Mouse (Mus musculus) gastrocnemius, postnatal 25 days (tissue): ENCODE results near the gene 3110082I17Rik. TPM values are rescaled to one million over a fixed set of nuclear protein-coding genes. Genes with fewer than 3 reads are reported as not detected.
"Not testable (repeated sequence)": the region's sequence is repeated elsewhere in the genome, so short reads cannot be mapped to it uniquely, and the experiment has no call there.

ENCODE experiments used
- DNase-seq: peaks from one replicate; pipeline ENCODE4 v3.0.0; 2022
- total RNA-seq, 2 experiments: library from RNA; stranded (reverse); gene quantifications; 1 replicate in 1 of 2; 2 replicates in 1 of 2; pipeline ENCODE4 v1.2.3; 2021

Gene 3110082I17Rik
- total RNA-seq, 2 experiments from 2014 or later: 7.8 to 8.0 TPM

- no peak for DNase-seq
These were observed 108.7 kb downstream of the 3110082I17Rik start for GRCm38 (mm10) chr5:139351628-139352027.

- DNase-seq: no peak
These were observed 109.2 kb downstream of the 3110082I17Rik start, which contains the start of gene Cox19 for GRCm38 (mm10) chr5:139351134-139351533. TSS of gene Cox19 (minus strand) at chr5:139351418.

GRCm38 (mm10) chr5:139349713-139350112 lies 110.6 kb downstream of the 3110082I17Rik start:
- DNase-seq: no peak

DNA sequence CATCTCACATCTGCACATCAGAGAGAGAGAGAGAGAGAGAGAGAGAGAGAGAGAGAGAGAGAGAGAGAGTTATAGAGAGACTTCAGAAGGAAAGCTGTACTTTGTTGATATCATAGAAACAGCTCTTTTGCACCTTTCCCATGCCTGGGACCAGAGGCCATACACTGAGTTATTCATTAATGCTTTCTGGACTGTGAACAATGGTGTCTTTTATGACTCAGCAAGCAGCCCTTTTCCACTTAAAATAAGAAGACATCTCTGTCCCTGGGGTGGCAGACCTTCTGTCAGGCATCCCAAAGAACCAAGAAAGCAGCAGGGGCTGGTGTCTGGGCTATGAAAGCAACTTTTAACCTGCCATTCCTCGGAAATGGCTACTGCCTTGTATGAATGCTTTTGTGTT lies 113.1 kb downstream of the 3110082I17Rik start:
- no peak for DNase-seq

DNA sequence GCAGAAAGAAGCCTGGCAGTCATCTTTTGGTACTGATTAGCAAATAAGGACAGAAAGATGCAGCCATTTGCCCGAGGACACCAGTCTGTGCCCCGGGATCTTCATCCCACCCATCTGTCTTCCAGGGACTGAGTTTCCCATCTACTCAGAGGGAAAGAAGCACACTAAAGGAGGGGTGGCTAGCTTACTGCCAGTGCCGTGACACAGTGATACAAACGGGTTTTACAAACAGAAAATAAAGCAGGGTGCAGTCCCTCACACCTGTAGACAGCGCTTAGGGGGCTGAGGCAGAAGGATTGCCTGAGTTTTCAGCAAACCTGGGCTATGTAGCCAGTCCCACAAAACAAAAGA lies 115.0 kb downstream of the 3110082I17Rik start:
- no peak for DNase-seq

DNA sequence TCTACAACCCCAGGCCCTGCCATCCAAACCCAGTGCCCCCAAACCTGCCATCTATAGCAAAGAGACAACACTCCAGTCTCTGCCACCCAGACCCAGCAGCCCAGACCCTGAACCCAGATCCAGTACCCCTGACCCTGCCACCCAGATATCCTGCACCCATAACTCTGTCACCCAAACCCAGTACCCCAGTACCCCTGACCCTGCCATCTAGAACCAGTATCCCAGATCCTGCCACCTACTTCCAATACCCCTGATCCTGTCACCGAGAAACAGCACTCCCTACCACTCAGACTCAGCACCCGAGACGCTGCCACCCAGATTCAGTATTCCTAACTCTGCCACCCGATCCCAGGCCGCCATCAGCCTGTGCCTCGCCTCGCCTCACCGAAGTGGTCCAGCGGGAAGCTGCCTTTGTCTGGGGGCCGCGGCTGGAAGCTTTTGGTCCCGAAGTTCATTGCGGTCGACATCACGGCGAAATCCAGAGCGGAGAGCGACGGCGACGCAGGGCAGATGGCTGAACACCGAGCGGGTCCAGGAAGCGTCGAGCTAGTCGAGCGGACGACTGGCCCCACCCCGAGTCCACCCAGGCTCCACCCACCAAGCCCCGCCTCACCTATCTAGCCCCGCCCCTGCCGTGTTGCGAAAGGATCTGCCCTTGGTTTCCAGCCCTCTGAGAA lies 115.5 kb downstream of the 3110082I17Rik start:
- peak; percentile 93 for DNase-seq

DNA sequence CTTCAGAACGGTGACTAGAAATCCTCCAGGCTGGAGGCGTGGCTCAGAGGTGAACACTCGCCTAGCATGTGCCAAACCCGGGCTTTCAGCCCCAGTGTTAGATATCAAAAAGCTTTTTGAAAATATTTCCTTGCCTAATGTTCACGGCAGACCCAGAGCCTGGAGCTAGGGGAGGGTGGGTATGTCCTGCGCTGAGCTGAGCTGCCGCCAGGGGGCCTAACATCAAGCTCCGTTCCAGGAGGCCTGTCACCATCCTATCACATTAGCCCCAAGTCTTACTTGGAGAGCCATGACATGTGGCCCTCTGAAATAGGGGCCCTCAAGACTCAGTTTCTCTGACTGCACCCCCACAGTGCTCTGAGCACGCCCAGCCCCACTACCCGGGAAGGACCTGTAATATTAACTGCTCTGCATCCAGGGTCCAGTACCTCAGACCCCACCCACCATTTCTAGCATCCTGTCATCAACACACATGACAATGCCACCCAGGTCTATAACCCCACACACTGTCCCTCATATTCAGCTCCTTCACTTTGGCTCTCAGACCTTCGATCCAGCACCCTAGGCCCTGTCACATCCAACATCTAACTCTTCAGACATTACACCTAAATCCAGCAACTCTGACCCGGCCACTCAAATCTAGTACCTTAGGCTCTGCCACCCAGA lies 116.2 kb downstream of the 3110082I17Rik start:
- peak; percentile 64 for DNase-seq

DNA sequence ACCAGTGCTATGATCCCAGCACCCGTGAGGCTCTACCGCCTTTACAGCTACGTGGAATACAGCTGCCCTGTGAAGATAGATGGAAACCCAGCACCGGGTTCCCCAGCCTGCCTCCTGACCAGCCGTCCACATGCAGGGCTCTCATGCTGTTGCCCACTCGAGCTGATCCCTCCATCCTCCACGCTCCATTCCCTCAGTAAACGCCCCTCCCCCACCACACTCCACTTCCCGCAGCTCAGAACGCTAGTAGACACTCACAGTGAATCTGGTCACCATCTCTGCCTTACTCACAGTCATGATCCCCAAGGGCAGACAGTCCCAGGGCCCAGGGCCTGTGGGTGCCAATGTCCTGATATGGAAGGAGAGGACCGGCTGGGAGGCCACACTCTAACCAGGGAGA lies 121.4 kb downstream of the 3110082I17Rik start:
- no peak for DNase-seq

- no peak for DNase-seq
These were observed 121.9 kb downstream of the 3110082I17Rik start for GRCm38 (mm10) chr5:139338403-139338802.

- no peak for DNase-seq
These were observed 122.4 kb downstream of the 3110082I17Rik start for GRCm38 (mm10) chr5:139337826-139338370.

DNA sequence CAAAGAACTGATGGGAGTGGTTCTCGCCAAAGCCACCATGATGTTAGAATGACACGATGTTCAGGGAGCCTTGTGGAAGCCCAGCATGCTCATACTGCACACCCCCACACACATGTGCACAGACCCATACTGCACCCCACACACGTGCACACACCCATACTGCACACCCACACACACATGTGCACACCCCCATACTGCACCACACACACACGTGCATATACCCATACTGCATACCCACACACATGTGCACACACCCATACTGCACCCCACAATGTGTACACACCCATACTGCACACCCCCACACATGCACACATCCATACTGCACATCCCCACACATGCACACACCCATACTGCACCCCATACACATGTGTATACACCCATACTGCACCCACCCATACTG lies 124.7 kb downstream of the 3110082I17Rik start:
- no peak for DNase-seq

- not testable (repeated sequence) for DNase-seq
These were observed 125.9 kb downstream of the 3110082I17Rik start for GRCm38 (mm10) chr5:139334394-139334793.

DNA sequence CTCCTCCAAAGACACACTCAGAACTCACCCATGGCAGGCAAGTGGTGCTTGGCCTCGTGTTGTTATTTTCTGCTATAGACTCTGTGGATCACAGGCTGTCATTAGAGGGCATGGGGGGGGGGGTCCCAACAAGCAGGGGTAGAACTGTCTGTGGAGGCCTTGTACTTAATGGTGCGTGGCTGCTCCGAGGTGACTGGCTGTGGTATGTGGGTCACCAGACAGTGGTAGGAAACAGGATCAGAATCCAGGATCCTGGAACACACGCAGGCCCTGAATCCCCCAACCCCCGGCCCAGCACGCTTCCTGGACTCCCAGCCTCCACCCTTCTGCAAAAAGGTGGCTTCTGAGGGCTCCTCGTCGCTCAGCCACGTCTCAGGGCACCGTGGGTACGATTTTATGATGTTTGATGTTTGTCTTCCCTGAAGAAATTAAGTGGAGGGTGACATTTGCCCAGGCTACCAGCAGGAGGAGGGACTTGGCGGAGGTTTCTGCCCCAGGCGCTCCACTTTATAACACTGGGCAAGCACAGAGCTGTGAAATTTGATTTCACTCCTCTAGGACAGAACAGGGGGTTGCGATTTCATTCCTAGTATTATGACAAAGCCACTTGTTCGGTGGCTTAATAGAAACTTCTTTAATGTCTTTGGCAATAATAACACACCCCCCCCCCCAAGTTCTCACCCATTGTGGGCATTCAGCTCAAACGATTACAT lies 126.9 kb downstream of the 3110082I17Rik start:
- DNase-seq: no peak

DNA sequence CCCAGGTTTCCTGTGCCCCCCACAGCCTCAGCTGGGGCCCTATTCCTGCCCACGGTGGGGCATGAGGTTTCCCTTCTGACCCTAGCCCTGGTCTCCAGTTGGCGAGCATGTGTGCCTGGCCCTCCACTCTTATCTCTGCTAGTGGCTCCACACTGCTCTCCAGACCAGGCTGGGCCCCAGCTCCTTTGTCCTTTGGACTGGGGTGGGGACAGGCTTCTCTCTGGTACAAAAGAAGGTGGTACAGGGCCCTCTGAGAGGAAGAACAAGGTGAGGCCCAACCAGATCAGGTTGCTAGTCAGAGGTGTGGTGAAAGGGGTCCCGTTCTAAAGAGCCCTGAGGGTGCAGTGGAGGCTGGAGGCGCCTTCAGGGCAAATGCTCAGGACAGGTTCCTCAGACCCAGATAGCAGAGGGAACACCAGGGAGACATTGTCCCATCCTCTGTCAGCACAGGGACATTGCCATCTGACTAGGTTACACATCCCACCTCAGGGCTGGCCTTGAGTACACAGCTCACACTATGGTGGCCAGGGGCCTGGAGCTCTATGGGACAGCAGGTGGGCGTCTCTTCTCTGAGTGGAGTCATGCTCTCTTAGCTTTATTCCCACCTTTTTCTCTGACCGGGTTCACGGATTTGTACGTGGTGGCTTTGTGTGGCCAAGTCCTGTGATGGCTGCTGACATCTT lies 127.6 kb downstream of the 3110082I17Rik start:
- no peak for DNase-seq

DNA sequence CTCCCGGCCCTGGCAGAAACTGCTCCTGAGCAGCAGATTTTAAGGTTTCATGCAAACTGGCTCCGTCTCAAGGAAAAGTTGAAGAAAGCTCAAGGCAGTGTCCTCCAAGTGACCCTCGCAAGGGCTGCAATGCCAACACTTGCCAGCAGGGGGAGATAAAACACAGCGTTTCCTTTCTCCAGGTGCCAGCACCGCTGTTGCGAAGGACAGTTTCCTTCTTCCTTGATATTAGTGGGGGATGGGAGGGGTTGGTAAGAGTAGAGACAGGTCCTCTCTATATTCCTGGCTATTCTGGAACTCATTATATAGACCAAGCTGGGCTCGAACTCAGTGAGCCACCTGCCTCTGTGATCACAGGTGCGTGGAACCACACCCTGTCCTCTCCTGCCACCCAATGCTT lies 128.6 kb downstream of the 3110082I17Rik start:
- peak; percentile 62 for DNase-seq

GRCm38 (mm10) chr5:139330766-139331165 lies 129.6 kb downstream of the 3110082I17Rik start:
- DNase-seq: no peak

DNA sequence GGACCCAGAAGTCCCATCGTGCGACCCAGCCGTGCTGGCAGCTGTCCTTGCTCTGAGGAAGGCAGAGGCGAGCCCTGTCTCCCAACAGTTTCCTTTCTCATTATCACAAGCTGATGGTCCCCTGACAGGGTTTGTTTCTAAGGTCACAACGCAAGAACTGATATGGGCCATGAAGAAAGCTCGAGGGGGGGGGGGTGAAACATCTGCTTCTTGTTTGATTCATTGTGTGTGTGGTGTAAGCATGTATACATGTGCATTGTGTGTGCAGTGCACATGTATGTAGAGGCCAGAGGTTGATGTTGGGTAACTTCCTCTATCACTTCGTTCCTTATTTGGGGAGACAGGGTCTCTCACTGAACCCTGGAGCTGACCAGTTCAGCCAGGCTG lies 132.7 kb downstream of the 3110082I17Rik start:
- DNase-seq: no peak

DNA sequence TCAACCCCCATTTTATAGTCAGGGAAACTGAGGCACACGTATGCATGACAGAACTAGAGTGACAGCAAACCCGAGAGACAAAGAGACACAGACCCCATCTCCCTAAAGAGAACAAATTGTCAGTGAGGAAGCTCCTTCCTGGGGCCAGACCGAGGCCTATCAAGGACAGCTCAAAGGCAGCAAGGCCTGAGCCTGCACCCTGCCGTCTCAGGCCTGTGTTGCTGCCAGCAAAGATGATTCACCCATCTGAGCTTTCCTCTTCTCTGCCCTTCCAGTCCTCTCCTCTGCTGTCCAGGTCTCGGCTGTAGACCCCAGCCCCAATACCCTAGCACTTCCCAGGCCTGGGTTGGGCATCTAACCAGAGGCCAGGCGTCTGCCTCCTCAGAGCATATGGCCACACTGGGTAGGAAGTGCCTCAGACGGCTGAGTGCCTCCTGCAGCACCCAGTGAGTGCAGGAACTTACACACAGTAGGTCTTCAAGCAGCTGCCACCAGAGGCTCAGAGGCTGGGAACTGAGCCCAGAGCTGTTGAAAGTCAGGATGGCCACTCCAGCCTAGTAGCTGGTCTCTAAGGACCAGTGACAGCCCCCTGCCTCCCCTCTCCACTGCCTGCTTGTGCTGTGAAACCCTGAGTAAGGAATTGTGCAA lies 133.2 kb downstream of the 3110082I17Rik start:
- no peak for DNase-seq

DNA sequence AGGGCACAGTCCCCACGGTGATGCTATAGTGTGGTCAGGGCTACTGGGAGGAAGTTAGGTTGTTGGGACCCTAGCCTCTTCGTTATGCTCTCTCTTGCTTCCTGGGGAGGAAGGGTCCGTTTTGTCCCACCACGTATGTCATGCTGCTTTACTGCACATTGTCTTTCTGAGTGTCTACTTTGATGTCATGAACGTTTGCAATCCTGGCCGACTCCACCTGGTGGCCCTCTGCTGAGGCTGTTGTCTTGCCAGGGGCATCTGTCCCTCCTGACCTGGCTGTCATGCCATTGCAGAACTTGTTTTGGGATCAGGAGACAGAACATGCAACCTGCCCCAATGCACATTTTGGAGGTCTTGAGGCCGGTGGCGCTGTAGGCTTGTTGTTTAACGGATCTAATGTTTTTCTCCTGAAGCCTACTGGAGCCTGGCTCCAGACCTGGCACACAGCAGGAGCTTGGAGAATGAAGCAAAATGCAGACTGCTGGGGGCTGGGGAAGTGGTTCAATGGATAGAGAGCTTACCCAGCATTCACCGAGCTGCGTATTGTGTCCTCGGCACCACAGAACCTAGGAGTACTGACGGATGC lies 134.1 kb downstream of the 3110082I17Rik start:
- no peak for DNase-seq

DNA sequence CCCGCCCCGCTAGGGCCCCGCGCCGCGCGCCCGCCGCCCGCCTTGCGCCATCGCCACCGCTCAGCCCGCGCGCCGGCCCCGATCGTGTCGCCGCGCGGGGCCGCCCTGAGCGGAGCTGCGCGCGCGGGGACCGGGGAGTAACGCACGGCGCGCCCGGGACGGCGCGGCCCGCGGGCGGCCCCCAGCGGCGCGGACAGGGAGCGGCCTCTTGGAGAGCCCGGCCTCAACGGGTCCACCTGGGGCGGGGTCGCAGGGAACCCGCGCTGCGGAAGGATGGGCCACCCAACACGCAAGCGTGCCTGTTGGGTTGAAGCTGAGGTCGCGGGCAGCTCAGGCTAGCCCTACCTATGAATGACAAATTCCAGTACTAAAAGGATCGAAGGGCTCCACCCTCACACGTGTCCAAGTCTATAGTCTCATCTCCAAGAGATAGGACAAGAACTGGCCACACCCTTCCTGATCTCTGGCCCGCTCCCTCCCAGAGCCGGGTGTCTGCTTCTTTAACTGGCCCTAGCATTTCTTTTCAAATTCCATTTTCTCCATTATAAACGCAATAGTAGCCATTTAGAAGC lies 134.8 kb downstream of the 3110082I17Rik start, which contains the start of gene Adap1:
TSS of gene Adap1 (minus strand) at position 228 of the 572 bp plus-strand sequence.
- DNase-seq: peak; percentile 29
